In genomic region chr6:17087485-17087884, GRCm38 (mm10) we compare ENCODE assay signal across 9 mouse cellular contexts. TPM values are rescaled to one million over a fixed set of nuclear protein-coding genes. Genes with fewer than 3 reads are reported as not detected.
DNase-seq lines count a peak whose midpoint lies in the region; ATAC-seq and TF ChIP-seq lines count a peak whose summit lies in the region.
"Had no signal": no experiment of that assay in that cellular context is flagged by ENCODE, and none has a peak within 500 bp of the region (broad histone marks: within the 10 kb centered on the region; RNA-seq: fewer than 3 reads in every experiment).

No protein-coding gene starts in this region.

- H3K27me3 ChIP-seq in midbrain, embryonic 11.5 days (ENCODE audit: control insufficient read depth, insufficient read depth, low read length): no peaks in the 10 kb centered on the region
- no peaks in the 10 kb centered on the region for H3K27me3 ChIP-seq in midbrain, embryonic 16.5 days (ENCODE audit: control insufficient read depth, insufficient read depth, low read depth, low read length)
- H3K27me3 ChIP-seq: neural tube, embryonic 12.5 days had no signal

- 0 out of 2 replicates have a peak, but pooled peaks have one; percentile 19 for ATAC-seq in midbrain, embryonic 11.5 days (ENCODE audit: low FRiP score)
- no peak for ATAC-seq in midbrain, embryonic 16.5 days

- TF ChIP-seq CTCF in brain, embryonic 14.5 days (IDR thresholded peaks at IDR 0.05; ENCODE audit: borderline replicate concordance, extremely low read depth, insufficient read depth, insufficient read length): peak; percentile 66; the same call in 1 of the 2 replicates
- TF ChIP-seq CTCF in layer of hippocampus, adult 2 months (conservative IDR thresholded peaks at IDR 0.05): peak; percentile 89

- no peak for TF ChIP-seq POLR2A in brain, embryonic 14.5 days (IDR thresholded peaks at IDR 0.05; ENCODE audit: borderline replicate concordance, extremely low read depth, insufficient read depth, insufficient read length, poor library complexity, severe bottlenecking)

- H3K27ac ChIP-seq in midbrain, embryonic 11.5 days (ENCODE audit: low read depth, low read length): no peak overlapping the region
- no peak overlapping the region for H3K27ac ChIP-seq in midbrain, embryonic 16.5 days (ENCODE audit: low read length)
- H3K27ac ChIP-seq in layer of hippocampus, adult 2 months: no peak overlapping the region
- H3K27ac ChIP-seq: neural tube, embryonic 12.5 days had no signal

- H3K36me3 ChIP-seq in midbrain, embryonic 11.5 days (ENCODE audit: control insufficient read depth, insufficient read depth, low read length): no peaks in the 10 kb centered on the region
- H3K36me3 ChIP-seq in midbrain, embryonic 16.5 days (ENCODE audit: control insufficient read depth, insufficient read depth, low read length): no peaks in the 10 kb centered on the region
- H3K36me3 ChIP-seq: neural tube, embryonic 12.5 days had no signal

- H3K4me1 ChIP-seq in midbrain, embryonic 11.5 days (ENCODE audit: control insufficient read depth, insufficient read depth, low read length): no peaks in the 10 kb centered on the region
- H3K4me1 ChIP-seq in midbrain, embryonic 16.5 days (ENCODE audit: control insufficient read depth, insufficient read depth, low read length): no peaks in the 10 kb centered on the region
- H3K4me1 ChIP-seq: neural tube, embryonic 12.5 days had no signal

- H3K4me2 ChIP-seq in midbrain, embryonic 11.5 days: no peak overlapping the region
- no peak overlapping the region for H3K4me2 ChIP-seq in midbrain, embryonic 16.5 days (ENCODE audit: low read length)
- H3K4me2 ChIP-seq: neural tube, embryonic 12.5 days had no signal

- no peak overlapping the region for H3K4me3 ChIP-seq in midbrain, embryonic 11.5 days (ENCODE audit: low read depth, low read length)
- no peak overlapping the region for H3K4me3 ChIP-seq in midbrain, embryonic 16.5 days (ENCODE audit: low read depth, low read length)
- no peak overlapping the region for H3K4me3 ChIP-seq in layer of hippocampus, adult 2 months
- H3K4me3 ChIP-seq: neural tube, embryonic 12.5 days had no signal

- peak; percentile 98 for DNase-seq in midbrain, embryonic 11.5 days (ENCODE audit: low spot score, missing footprints)
- DNase-seq in brain, embryonic 14.5 days (ENCODE audit: low read depth): peak; percentile 65
- peak; percentile 82 for DNase-seq in gastrocnemius, postnatal 10 days
- peak; percentile 56 to 74 for DNase-seq in layer of hippocampus, adult 2 months (ENCODE audit: low spot score in 2 of 2)
- peak; percentile 87 for DNase-seq in lung, postnatal 14 days
- peak; percentile 82 for DNase-seq in right cerebral cortex, postnatal 4 days
- DNase-seq in urinary bladder, postnatal 4 days (ENCODE audit: low spot score in 2 of 2): peak; percentile 51 to 80

- H3K9ac ChIP-seq in midbrain, embryonic 11.5 days (ENCODE audit: low read length): no peak overlapping the region
- H3K9ac ChIP-seq in midbrain, embryonic 16.5 days (ENCODE audit: low read depth, low read length): no peak overlapping the region
- H3K9ac ChIP-seq: neural tube, embryonic 12.5 days had no signal

- H3K9me3 ChIP-seq in midbrain, embryonic 11.5 days (ENCODE audit: control insufficient read depth, low read length): no peaks in the 10 kb centered on the region
- H3K9me3 ChIP-seq in midbrain, embryonic 16.5 days (replicated peaks; ENCODE audit: control insufficient read depth, low read length, poor library complexity, severe bottlenecking): no peaks in the 10 kb centered on the region
- H3K9me3 ChIP-seq: neural tube, embryonic 12.5 days had no signal

- WGBS in midbrain, embryonic 11.5 days: 63% methylated on average over 6 of the region's 6 CpGs
- WGBS in midbrain, embryonic 16.5 days: 64% methylated on average over 6 of the region's 6 CpGs

RNA-seq across cellular contexts. Expression of gene Tes, which starts 22.5 kb away (rescaled TPM):
- polyA plus RNA-seq in midbrain, embryonic 11.5 days (2014; fragmentation: Nextera tagmentation; extraction: Ambion mirVana): 37.3 and 41.7 TPM in 2 replicates
- polyA plus RNA-seq in midbrain, embryonic 16.5 days (2015; fragmentation: Nextera tagmentation; extraction: Ambion mirVana): 26.7 and 28.1 TPM in 2 replicates
- polyA plus RNA-seq in brain, embryonic 14.5 days (2012; rRNA removed): 36.8 and 44.5 TPM in 2 replicates
- total RNA-seq in gastrocnemius, postnatal 10 days (2021): 1 to 10 TPM; 2.5 to 4.6 TPM
- total RNA-seq in layer of hippocampus, adult 2 months (2021): 1 to 10 TPM; 1.8 to 2.8 TPM
